Mouse (Mus musculus) heart, adult 2 months (tissue): Measurements from ENCODE around the gene Tubgcp2.

ENCODE experiments used
- CTCF ChIP-seq: fragments of 200-600 bp; IDR thresholded peaks from 2 replicates; pipeline ENCODE4 v1.8.1; 2022; ENCODE audit warnings: antibody characterized with exemption, mild to moderate bottlenecking, moderate library complexity
- EP300 ChIP-seq: fragments of 200-500 bp; IDR thresholded peaks from 2 replicates; pipeline ENCODE4 v1.6.1; 2011; ENCODE audit warnings: low read depth, low read length, control low read depth; ENCODE audit not compliant: insufficient read depth
- POLR2A ChIP-seq: fragments of 200-500 bp; IDR thresholded peaks from 2 replicates; pipeline ENCODE4 v1.6.1; 2011; ENCODE audit warnings: mild to moderate bottlenecking, low read depth, low read length, control low read depth; ENCODE audit not compliant: insufficient read depth

GRCm38 (mm10) chr7:139972923-139973331, 63.5 kb downstream of the Tubgcp2 start:
- TF ChIP-seq POLR2A (no peak), CTCF (no peak), EP300 (no peak)
